Mouse (Mus musculus): ENCODE measurements around the gene Mcm6. TPM values are rescaled to one million over a fixed set of nuclear protein-coding genes. Genes with fewer than 3 reads are reported as not detected.
A peak's percentile ranks its signal among the peaks of the same experiment; 100 is the strongest.

Gene Mcm6
- polyA plus RNA-seq, 1 experiment from 2014 or later = 73.5 TPM

DNA sequence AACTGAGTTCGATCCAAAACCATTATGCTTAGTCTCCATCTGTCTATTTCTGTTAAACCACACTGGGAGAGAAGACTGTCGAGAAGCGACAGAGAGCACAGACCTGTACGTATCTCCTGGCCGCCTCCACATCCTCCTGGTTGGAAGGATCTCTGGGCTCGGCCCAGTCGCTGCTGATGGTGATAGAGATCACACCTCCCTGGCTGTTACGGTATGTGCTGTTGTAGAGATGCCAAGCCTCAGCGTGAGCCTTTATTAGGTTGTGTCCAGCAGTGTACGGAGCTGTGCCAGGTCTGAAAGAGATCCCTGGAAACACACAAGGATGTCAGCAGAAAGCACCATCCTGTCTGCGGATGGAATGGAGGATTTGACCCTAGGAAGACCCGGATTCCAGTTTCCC is 65.9 kb downstream of the Mcm6 start:
- DNase-seq (ENCODE audit: low read depth, low spot score) = no peak
- H3K27me3 ChIP-seq = no peaks in the 10 kb centered on the region
- TF ChIP-seq CTCF (IDR thresholded peaks at IDR 0.05) = no peak
- ChIA-PET CTCF (no interaction called here), POLR2A (no interaction called here)
- ATAC-seq = no peak
- in situ Hi-C loops (cut with MboI; ENCODE audit: low pct_unique_long_range_greater_than_20kb) = no loop called here

DNA sequence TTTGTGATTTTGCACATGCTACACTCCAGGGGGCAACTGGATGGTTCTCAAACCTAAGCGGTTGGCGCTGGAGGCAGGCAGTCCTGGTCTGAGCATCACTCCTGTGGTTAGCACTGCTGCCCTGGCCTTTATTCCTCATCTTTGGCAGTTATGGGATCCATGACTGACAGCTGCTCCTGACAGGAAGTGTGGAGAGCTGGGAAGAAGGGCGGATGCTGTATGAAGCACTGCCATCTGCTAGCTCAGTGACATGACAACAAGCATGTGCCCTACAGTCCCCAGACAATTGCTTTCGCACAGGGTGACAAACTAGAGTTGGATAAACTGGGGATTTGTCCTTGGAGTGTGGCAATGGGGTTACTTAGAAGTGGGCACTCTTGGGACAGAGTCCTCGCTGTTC is 69.2 kb downstream of the Mcm6 start:
- H3K27me3 ChIP-seq = no peaks in the 10 kb centered on the region
- no peak for DNase-seq (ENCODE audit: low read depth, low spot score)
- in situ Hi-C loops (cut with MboI; ENCODE audit: low pct_unique_long_range_greater_than_20kb) = no loop called here
- ChIA-PET CTCF (no interaction called here), POLR2A (no interaction called here)
- no peak for TF ChIP-seq CTCF (IDR thresholded peaks at IDR 0.05)
- no peak for ATAC-seq

DNA sequence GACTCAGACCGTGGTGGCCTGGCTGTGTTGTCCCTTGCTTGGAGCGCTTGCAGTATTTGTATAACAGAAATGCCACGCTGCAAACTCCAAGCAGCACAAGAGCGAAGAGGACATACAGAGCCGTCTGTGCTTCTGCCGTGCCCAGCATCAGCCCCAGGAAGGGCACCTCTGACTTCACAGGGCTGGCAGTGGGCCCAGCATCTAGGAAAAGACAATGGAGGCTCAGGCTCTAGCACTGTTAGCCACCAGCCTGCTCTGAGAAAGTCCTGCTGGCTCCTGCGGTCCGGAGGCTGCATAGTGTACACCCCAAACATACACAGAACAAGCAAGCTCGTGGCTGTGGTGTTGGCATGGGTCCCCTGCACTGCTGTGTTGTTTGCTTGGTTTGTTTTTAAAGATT is 74.3 kb downstream of the Mcm6 start:
- ChIA-PET CTCF (interaction anchor here (1.5 kb wide), 1 partner anchor 9 kb away, joined by 3 read pairs; no protein-coding TSS in a partner anchor), POLR2A (no interaction called here)
- H3K27me3 ChIP-seq = no peaks in the 10 kb centered on the region
- in situ Hi-C loops (cut with MboI; ENCODE audit: low pct_unique_long_range_greater_than_20kb) = no loop called here
- ATAC-seq (no peak), DNase-seq (ENCODE audit: low read depth, low spot score) (no peak)
- no peak for TF ChIP-seq CTCF (IDR thresholded peaks at IDR 0.05)

- in situ Hi-C loops (cut with MboI; ENCODE audit: low pct_unique_long_range_greater_than_20kb) = no loop called here
Measured at GRCm38 (mm10) chr1:128284157-128284690, 75.2 kb downstream of the Mcm6 start.

DNA sequence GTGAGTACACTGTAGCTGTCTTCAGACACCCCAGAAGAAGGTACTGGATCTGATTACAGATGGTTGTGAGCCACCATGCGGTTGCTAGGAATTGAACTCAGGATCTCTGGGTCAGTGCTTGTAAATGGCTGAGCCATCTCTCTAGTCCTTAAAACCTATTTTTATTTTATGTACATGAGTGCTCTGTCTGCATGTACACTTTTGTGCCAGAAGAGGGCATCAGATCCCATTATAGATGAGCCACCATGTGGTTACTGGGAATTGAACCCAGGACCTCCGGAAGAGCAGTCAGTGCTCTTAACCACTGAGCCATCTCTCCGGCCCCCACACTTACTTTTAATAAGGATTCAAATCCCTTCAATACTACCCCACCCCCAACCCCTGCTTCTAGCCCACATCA is 76.5 kb downstream of the Mcm6 start:
- ATAC-seq = no peak
- no peak for TF ChIP-seq CTCF (IDR thresholded peaks at IDR 0.05)
- in situ Hi-C loops (cut with MboI; ENCODE audit: low pct_unique_long_range_greater_than_20kb) = no loop called here
- no peaks in the 10 kb centered on the region for H3K27me3 ChIP-seq
- POLR2A ChIA-PET = no interaction called here
- DNase-seq (ENCODE audit: low read depth, low spot score) = no peak
- CTCF ChIA-PET = no interaction called here

More at GRCm38 (mm10) chr1:128284157-128284690, 75.2 kb downstream of the Mcm6 start:
- no peak for ATAC-seq
- ChIA-PET CTCF (interaction anchor here (0.9 kb wide), 1 partner anchor 17 kb away, joined by 3 read pairs; no protein-coding TSS in a partner anchor), POLR2A (no interaction called here)
- no peak for TF ChIP-seq CTCF (IDR thresholded peaks at IDR 0.05)
- H3K27me3 ChIP-seq = no peaks in the 10 kb centered on the region
- no peak for DNase-seq (ENCODE audit: low read depth, low spot score)

GRCm38 (mm10) chr1:128281753-128282152 is 77.7 kb downstream of the Mcm6 start:
- TF ChIP-seq CTCF (IDR thresholded peaks at IDR 0.05) = peak; percentile 41
- ATAC-seq (no peak), DNase-seq (ENCODE audit: low read depth, low spot score) (no peak)
- H3K27me3 ChIP-seq = no peaks in the 10 kb centered on the region
- in situ Hi-C loops (cut with MboI; ENCODE audit: low pct_unique_long_range_greater_than_20kb) = no loop called here
- CTCF ChIA-PET = no interaction called here
- POLR2A ChIA-PET = interaction anchor here (0.6 kb wide), 1 partner anchor 41 kb away, joined by 4 read pairs; no protein-coding TSS in a partner anchor

Other genes with a start within 250 kb of the Mcm6 start
- gene Ubxn4, start 115.7 kb downstream of the Mcm6 start, polyA plus RNA-seq (2021) = 102 TPM
- gene Lct, start 31.3 kb downstream of the Mcm6 start, polyA plus RNA-seq (2021) = 0.04 TPM
- 107 TPM for gene Dars, start 57.7 kb upstream of the Mcm6 start, polyA plus RNA-seq (2021)
- 3.2 TPM for gene Cxcr4, start 232.6 kb upstream of the Mcm6 start, polyA plus RNA-seq (2021)